Mouse (Mus musculus): ENCODE data around the gene Arfgef2.

The Arfgef2 gene

DNA sequence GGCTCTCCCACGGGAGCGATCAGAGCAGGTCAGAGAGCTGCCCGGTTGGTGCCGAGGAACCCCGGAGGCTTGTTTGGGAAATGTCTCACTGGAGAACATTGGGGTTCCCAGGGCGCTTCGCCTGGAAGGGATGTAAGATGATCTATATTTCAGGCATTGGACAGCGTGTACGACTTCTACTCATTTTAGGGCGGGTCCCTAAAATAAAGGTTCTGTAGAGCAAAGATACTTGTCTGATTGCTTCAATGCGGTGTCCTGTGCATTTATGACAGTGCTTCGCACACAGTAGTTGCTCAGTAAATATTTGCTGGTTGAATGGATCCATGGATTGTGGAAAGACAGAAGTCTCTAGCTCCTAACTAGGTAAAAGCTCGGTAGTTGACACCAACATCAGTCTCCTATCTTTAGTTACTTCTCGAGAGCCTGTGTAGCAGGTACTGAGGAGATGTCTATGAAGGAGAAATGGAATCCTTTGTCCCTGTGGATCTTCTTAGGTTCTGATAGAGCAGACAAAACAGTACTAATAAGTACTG lies 851 bp downstream of the Arfgef2 start:
- intact Hi-C loops (cut with DNase I), result loop anchor here (5.0 kb wide), 1 partner anchor 36 kb away; no protein-coding TSS in a partner anchor

DNA sequence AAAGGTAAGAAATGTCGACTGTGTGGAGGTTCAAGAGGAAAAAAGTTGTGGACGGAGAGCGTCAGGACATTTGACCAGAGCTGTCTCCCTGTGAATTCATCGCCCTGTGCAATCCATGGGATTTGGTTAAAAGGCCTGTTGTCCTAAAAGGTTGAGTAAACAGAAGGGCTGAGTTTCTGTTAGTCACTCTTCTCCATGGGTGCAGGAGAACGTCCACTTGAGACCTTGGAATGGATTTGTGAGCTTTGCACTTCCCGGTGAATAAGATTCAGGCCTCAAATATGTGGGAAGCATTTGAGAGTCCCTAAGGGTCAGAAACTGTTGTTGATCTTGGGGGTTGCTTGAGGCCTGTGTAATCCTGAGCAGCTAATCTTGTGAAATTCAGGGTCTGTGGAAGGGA lies 1.4 kb downstream of the Arfgef2 start:
- intact Hi-C loops (cut with DNase I), result loop anchor here (5.0 kb wide), 1 partner anchor 35 kb away; no protein-coding TSS in a partner anchor

DNA sequence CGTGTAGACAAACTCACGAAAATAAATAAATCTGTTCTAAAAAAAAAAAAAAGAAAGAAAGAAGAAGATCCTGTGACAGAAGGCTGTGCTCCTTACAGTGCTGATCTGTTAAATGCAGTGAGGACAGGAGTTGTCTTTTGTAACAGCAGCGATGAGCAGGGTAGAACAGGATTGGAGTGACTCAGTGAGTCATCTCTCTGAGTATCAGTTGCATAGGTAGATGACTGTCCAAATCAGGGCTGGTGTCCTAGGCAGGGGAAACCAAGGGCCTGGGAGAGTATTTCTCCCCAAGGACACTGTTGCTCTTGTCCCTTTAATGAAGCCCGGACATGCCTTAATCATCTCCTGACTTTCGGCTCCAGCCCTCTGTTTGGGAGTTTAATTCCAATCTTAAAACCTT lies 4.1 kb downstream of the Arfgef2 start:
- intact Hi-C loops (cut with DNase I), result loop anchor here (5.0 kb wide), 1 partner anchor 33 kb away; no protein-coding TSS in a partner anchor

DNA sequence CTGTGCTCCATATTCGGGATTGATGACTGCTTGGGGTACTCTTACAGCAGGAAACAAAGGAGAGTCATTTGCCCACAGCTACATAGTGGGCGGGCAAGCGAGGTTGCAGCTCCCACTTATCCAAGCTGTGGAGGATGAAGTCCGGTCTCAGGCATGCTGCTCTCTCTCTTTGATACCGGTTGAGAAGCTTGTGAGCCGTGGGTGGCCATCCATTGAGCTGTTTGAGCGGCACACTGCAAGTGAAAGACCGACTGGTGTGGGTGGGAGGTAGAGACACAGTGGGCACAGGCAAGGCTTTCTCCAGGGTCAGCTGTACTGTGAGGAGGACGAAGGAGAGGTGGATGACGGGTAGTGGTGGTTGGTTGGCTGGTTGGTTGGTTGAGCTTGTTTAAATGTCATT lies 5.4 kb downstream of the Arfgef2 start:
- intact Hi-C loops (cut with DNase I), result no loop called here

DNA sequence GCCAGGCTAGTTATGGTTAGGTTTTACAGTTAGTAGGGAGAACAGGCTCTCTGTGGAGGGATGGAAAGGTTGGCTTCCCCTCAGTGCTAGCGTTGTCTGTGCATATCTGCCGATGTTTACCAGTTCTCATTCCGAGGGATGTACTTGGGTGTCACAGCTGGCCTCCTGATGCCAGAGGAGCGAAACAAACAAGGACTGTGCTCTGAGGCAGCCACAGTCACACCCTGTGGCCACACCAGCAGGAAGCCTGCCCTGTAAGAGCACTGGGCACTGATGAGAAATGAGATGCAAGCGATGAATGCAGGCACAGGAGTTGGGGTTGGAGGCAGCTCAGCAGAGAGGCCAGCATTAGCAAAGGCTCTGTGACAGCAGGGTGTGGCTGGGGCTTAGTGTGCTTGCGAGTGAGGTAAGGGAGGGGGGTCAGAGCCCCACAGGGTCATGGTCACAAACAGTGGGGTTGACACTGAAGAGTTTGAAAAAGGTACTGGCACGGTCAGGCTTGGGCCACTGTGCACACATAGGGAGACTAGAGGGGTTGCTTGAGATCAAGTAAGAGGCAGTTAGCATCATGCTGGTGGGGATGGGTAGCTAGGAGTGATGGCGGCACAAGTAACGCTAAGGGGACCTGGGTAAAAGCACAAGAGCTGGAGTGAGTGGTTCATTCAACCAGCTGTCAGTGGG lies 13.2 kb downstream of the Arfgef2 start:
- intact Hi-C loops (cut with DNase I), result no loop called here

DNA sequence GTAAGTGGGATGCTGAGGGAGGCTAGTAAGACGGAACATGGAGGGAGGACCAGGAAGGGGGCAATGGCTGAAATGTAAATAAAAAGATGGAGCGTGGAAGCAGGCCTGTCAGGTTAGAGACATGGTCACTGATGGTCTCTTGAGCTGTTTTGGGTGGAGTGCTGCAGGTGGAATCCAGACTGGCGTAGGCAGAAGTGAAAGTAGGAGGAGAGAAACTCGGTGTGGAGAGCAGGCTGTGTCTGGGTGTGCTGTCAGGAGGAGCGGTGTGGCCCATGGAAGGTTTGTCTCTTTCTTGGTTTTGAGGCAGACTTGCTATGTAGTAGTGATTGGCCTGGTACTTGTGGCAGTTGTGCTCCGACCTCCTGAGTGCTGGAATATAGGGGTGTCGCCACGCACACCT lies 14.5 kb downstream of the Arfgef2 start:
- intact Hi-C loops (cut with DNase I), result no loop called here

DNA sequence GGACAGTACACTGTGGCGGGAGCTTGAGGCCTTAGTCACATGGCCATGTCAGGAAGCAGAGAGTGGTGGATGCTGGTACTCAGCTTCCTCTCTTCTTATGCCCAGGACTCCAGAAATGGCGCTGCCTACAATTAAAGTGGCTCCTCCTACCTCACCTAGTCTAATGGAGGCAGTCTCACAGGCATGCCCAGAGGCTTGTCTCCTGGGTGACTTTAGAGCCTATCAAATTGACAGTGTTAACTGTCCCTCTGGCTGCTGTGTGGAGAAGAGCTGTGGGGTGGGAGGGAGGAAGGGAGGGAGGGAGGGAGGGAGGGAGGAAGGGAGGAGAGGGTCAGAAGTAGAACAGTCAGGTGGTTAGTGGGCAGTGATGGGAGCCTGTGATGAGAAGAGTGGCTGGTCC lies 15.5 kb downstream of the Arfgef2 start:
- intact Hi-C loops (cut with DNase I), result no loop called here

DNA sequence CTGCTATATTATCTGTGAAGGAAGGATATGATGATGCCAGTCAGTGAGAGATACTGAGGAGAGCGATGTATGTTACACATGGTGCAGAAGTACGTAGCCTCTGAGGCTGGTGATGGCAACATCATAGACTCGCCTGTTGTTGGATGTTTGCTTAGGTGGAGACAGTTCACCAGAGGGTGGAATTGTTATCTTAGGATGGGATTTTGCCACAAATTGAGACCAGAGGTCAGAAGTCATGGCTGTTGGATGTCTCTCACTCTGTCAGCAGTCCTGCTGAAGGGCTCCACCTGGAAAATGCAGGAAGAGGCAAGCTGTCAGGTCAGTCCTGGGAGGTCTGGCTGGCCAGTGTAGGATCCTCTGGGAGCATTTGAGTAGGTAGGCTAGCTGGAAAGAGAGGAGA lies 16.0 kb downstream of the Arfgef2 start:
- intact Hi-C loops (cut with DNase I), result no loop called here

DNA sequence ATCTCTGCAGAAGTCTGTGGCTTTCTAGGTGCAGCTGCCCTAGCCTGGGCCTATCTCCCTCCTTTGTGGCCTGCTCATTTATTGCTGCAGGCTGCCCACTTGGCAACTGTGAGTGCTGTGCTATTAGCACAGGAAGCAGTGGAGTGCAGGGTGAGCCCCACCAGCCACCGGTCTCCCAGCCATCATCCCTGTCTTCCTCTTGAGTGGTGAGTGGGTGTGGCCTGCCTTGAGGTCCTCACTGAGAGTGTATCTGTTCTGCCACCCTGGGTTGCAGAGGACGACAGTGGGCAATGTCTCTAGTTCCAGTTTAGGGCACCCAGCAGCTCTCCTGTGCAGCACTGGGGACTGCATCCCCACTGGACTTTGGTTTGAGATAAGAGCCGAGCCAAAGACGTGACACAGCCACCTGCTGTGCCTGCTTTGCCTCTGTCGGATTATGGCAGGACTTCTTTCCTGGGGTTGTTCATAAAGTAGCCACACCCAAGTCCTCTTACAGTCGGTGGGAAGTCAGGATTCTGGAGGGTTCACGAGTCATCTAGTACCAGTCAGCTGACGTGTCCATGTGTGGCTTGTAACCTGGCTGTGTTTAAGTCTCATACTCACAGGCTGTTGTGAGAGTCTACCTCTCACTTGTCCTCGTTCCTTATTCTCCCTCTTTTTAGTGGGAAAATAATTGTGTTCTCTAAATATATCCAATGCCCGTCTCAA lies 16.9 kb downstream of the Arfgef2 start:
- intact Hi-C loops (cut with DNase I), result no loop called here

DNA sequence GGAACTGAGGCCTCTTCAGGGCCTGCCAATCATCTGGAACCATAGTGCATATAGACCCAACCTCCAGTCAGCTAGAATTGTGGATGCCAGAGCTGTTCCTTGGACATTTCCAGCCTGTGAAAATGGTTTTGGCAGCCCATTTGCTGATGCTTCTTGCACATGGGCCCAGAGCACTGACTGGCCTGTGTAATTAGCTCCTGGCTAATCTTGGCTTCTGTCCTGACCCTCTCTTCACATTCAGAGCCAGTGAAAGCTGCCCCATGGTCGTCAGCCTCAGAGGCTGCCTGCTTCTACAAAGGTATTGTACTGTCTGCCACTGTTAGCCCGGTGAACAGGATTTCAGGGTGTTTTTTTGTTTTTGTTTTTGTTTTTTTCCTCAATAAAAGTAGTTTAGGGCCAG lies 17.5 kb downstream of the Arfgef2 start:
- intact Hi-C loops (cut with DNase I), result no loop called here

DNA sequence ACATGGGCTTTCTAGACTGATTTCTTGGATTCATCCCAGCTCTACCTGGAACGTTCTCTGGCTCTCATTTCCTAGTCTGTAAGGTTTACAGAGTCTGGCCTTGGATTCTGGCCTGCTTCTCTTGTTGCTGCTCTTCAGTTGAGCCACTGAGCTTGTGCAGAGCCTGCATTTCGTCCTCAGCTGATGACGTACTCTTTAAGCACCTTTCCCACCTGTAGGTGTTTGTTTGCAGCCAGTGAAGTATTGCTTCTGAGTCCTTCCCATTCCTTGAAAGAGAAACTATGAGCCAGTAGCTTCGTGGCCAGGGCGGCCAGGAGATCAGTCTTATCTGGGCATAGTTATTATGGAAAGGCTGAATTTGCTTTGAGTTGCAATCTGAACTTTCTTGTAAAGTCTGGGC lies 19.0 kb downstream of the Arfgef2 start:
- intact Hi-C loops (cut with DNase I), result no loop called here

DNA sequence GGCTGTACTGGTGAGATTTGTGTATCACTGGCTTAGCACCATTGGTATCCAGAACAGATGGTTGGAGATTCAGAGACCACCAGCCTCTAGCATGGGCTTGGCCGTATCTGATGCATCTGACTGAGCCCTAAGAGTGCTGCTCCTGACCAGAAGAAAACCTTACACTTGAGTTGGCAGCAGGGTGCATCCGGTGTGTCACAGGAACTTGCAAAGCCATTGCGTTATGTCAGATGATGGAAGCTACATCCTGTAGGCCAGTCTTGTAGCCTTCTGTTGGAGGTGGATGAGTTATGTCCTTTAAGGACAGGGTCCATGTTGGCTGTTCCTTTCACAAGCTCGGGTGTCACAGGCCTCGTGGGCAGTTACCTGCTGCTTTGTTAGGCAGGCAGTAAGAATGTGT lies 19.6 kb downstream of the Arfgef2 start:
- intact Hi-C loops (cut with DNase I), result no loop called here

DNA sequence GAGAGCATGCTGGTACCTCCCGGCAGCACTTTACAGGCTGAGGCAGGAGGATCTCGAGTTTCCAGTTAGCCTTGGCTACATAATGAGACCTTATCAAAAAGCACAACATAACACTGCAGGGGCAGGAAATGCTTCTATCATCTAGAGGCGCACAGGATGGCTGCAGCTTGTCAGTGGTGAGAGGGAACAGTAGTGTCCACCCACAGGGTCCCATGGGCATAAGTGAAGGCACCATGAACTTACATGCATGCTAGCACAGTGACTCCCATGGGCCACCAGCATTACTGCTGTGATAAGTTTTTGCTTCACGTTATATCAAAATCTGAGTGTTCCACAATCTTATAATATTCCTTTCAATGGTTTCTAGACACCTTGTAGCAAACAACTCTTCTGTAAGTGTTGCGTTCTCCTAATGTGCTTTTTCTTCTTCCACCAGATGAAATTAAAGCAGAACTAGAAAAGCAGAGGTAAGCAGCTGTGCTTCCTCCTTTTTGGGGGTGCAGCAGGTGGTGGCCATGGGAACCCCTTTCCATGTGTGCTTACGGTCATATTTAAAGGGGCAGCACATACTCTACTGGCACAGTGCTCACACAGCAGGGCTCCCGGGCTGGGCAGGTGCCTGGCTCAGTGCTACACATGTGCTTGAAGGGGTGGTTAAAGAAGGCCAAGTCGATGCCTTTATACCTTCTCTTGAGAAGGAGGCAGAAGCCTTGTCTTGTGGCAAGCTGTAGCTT lies 21.3 kb downstream of the Arfgef2 start:
- intact Hi-C loops (cut with DNase I), result no loop called here

DNA sequence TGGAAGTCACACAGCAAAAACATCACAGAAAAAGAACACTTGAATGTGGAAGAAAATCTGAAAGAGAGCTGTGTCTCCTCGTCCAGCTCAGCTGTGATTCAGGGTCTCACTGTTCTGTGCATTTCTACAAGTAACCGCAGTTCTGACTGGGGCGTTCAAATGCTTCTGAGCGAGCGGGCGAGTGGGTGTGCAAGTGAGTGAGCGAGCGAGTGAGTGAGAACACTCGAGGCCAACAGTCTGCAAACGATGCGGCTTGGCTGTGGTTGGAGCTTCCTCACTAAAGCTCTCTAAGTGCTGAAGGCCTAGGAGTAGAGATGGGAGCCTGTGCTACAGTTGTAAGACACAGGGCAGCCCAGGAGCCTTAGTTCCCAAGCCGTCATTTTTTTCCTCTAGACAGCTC lies 22.9 kb downstream of the Arfgef2 start:
- intact Hi-C loops (cut with DNase I), result no loop called here

DNA sequence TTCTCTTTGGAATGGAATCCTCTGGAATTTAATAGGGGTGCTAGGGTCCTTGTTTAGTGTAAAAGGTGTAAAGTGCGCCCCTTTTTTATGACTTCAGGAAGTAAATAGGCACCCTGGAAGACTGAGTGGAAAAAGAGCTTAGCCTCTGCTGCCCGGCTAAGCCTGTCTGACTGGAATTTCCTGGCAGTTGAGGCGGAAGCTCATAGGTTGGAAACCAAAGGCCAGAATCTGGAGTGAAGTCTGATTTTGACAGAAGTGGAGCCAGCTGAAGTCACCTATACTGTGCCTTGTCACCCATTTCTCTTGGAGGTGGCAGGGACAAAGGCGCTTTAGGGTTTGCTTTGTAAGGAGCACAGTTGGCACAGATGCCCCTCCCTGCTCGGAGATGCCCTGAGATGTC lies 25.0 kb downstream of the Arfgef2 start:
- intact Hi-C loops (cut with DNase I), result no loop called here

DNA sequence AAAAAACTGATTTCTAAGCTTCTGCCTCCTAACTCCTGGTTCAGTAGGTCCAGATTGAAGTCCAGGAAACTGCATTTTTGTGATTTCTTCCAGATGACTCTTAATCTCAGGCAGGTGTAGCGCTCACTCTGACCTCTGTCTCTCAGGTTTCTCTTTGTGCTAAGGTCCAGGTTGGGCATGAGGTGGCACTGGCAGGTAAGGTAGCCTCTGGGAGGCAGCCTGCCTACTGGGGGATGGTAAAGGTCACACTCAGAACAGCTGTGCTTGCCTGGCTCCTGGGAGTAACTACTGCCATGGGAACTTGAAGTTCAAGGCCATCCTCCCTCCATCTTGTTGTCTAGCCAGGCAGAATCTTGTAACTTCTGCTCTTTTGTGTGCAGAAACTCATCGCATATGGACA lies 28.7 kb downstream of the Arfgef2 start:
- intact Hi-C loops (cut with DNase I), result no loop called here

DNA sequence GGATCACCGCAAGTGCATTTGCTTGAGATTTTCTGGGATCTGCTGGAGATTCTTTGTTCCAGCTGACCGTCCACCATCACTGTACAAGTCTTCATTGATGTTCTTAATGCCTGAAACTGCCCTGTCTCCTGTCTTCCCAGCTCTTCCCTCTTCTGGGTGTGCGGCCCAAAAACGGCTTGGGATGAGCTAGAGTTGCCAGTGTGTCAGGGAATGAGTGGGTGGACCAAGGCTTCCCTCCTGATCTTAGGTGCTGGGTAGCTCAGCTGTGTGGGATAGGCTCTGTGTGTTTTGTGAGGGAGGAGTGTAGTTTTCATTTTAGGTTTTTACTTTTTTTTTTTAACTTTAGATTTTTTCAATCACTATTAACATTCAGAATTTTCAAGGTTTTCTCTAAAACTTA lies 29.4 kb downstream of the Arfgef2 start:
- intact Hi-C loops (cut with DNase I), result no loop called here

DNA sequence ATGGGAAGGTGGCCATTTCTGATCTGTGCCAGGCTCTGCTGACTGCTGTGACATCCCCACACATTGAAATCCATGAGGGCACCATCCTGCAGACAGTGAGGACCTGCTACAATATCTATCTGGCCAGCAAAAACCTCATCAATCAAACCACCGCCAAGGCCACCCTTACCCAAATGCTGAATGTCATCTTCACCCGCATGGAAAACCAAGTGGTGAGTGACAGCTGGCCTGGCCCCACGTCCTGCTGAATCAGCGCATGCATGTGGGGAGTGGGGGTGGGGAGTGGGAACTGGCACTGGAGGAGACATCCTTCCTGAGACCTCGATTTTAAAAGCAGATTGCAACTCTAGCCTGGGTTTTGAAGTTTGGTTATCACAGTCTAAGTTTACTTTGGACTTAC lies 30.2 kb downstream of the Arfgef2 start:
- intact Hi-C loops (cut with DNase I), result no loop called here

DNA sequence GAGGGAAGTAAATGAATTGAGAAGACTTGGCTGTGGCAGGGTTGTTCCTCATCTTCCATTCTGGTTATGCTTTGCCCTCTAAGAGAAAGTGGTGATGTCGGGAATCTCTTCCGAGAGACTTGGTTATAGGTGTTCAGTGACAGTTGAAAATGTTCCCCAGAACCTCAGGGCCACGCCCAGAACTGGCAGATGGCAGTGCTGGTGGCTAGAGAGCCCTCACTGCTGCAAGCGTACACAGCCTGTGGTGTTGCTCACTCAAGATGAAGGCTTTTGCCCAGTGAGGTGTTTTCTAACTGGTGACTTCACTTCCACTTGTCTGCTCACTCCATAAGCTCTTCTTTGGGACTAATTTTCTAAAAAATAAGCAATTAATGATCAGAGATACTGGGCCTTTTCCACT lies 36.4 kb downstream of the Arfgef2 start:
- intact Hi-C loops (cut with DNase I), result loop anchor here (5.0 kb wide), 1 partner anchor 35 kb away; the partner anchor contains the start of gene Arfgef2

DNA sequence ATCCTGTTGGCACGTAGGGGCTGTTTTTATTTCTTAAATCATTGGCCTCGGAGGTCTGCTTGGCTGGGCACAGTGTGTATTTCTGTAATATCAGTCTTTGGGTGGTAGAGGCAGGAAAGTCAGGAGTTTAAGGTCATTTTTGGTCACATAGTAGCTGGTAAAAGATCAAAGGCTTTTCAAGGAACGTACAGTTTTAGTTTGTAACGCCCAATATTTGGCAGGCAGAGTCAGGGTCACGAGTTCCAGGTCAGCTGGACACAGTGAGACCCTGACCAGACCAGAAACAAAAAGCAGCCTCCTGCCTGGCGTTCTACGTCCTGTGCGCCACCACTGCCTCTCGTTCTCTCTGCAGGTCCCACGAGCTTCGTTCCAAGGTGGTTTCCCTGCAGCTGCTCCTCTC lies 45.3 kb downstream of the Arfgef2 start:
- intact Hi-C loops (cut with DNase I), result loop anchor here (5.0 kb wide), 1 partner anchor 37 kb away; no protein-coding TSS in a partner anchor

DNA sequence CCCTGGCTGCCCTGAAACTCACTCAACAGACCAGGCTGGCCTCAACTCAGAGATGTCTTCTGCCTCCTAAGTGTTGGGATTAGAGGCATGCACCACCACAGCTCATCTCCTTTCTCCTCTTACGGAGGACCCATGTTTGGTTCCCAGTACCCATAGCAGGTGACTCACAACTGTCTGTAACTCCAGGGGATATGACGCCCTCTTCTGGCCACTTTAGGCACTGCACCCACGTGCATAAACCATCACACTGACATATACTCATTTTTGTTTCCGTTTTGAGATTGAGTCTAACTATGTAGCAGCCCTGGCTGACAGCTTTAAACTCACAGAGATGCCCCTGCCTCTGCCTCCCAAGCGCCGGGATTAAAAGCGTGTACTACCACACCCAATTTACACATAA lies 46.9 kb downstream of the Arfgef2 start:
- intact Hi-C loops (cut with DNase I), result loop anchor here (5.0 kb wide), 1 partner anchor 35 kb away; no protein-coding TSS in a partner anchor

DNA sequence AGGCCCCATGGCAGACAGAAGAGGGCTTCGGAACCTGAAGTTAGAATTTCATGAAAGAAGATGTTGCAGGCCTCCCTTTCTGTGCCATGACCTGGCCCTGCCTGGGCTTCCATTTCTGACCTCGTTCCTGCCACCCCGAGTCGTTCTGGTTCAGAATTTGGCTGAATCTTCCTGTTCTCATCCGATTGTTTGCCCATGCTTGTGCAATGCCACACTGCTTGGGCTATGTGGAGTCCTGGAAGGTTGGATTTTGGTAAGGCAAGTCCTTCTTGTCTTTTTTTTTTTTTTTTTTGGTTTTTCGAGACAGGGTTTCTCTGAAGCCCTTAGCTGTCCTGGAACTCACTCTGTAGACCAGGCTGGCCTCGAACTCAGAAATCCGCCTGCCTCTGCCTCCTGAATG lies 50.4 kb downstream of the Arfgef2 start:
- intact Hi-C loops (cut with DNase I), result loop anchor here (5.0 kb wide), 1 partner anchor 258 kb away; no protein-coding TSS in a partner anchor
